Mouse (Mus musculus): ENCODE data around the gene Nrde2.

Nrde2 gene

DNA sequence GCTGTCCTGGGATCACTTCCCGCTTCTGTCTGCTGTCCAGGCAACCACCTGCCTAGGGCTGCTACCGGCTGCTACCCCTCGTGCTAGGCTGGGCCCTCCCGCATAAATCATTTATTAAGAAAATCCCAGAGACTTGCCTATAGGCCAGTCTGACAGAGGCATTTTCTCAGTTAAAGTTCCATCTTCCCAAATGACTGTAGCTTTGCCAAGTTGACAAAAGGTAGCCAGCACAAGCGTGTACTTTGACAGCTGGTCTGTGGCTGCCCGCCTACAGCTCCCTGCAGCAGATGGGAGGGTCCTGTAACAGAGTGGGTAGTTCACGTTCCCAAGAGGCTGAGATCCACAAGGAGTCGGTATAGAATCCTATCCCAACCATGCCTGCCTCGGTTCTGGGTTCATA lies 36.0 kb downstream of the Nrde2 start:
- peak; percentile 70 to 72 for DNase-seq

DNA sequence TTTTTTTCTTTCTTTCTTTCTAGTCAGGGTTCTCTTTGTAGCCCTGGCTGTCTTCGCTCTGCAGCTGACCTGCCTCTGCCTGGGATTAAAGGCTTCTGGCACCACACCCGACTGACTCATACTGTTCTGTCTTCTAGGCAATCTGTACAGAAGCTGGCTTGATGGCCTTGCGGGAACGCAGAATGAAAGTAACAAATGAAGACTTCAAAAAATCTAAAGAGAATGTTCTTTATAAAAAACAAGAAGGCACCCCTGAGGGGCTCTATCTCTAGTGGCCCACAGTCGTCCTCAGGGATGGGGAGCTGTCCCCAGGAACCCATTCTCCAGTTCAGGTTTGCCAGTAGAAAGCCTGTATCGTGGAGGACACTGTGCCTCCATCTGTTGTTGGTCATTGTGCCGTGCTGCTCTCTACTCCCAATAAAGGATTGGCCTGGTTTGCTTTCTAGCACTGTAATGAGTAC lies 36.5 kb downstream of the Nrde2 start:
- peak; percentile 70 to 71 for DNase-seq

DNA sequence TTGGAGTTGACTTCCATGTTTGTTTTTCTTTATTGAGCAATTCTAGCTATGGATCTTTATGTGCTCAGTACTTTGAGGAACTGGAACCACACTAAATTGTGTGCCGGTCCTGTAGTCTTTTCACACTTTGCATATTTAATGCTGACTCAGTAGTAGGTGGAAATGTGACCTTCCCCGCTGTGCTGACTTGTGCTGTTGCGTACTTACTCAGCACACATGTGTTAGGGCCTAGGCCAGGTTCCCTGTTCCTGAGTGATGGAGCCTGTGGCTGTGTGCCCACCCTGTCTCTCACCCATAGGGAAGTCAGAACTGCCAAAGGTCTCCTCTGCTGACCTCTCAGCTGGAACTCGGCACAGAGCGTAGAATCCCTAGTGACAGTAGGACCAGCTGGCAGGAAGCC lies 43.5 kb downstream of the Nrde2 start:
- DNase-seq = no peak

DNA sequence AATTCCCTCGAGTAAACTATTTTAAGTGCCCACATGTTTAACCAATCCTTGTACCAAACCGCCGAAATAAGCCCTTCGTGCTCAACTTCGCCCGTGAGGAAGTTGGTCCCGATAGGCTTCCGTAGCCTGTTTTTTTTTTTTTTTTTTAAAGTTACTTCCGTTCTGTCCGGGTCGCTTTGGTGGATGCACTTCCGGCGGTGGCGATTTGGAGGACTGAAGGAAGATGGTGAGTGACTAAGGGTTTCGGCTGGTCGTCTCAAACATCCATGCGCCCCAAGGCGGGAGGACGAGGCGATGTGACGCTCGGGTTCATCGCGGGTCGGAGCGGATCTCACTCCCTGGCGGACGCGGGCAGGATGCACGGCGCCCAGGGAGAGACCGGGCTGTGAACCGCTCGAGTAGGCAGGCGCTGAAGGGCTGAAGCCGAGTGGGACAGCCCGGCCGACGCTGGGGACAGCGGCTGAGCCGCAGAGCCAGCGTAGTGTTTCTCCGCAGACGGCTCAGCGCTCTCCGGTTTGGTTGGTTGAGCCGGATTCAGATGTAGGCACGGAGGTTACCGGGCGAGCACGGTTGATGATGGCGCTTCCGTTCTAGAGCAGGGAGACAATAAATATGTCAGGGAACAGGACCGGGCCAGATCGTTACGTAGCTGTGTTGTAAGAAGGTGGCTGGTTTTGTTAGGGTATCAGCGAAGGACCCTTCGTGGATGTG lies 49.3 kb downstream of the Nrde2 start, which contains the start of gene Psmc1:
Gene Psmc1 (plus strand): TSS at position 169 of the 711 bp plus-strand sequence.
- peak; percentile 87 to 91 for DNase-seq

DNA sequence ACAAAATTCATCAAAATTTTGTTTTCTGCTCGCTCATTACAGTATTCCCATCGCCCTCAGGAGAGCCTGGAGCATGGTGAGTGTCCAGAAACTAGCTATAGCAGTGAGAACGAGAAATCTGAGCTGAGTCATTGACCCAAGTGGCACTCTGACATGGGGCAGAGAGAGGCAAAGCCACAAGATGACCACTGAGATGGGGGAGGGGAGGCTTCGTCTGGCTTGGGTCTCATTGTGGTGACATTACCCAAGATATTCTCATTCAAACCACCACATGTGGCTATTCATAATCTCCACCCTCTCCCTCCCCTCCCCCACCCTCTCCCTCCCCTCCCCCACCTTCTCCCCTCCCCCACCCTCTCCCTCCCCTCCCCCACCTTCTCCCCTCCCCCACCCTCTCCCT lies 52.0 kb downstream of the Nrde2 start:
- DNase-seq = no peak

DNA sequence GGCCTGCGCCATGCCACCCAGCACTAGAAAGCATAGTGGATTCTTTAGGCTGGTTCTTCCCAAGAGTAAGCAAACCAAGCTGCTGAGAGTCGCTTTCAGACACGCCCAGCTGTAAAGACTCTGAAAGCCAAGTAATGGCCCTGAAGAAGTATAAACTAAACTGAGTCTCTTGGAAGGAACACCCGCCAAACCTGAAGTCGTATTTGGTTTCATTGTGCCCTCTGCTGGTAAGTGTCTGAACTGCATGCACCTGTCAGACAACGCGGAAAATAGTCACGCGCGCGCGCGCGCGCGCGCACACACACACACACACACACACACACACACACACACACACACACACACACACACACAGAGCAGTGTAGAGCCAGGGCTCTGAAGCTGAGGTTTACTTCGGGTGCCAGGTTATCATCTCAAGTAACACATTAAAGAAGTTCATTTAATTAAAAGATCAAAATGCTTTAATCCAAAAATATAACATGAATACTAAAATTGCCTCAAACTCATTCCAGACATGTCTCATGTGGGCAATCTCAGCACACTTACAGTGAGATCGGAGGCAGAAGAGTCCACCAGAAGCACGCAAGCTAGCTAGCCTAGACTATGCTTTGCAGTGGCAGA lies 53.1 kb downstream of the Nrde2 start:
- peak; percentile 91 to 95 for DNase-seq

DNA sequence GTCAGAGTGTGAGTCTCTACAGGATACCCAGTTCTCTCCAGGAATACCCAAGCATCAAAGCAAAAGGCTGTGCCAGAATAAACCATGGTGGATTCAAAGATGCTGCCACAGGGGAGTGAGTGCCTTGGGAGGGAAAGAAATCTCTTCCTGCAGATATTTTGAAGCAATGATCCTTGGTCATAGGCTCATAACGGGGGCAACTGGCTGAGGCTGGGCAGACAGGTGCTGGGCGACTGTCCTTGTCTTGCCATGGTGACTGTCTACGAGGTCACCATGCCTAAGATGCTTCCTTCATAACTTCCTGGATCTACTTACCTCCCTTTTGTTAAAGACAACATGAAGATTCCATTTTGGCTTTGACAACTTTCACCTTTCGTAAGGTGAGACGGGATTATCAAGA lies 54.9 kb downstream of the Nrde2 start:
- no peak for DNase-seq

DNA sequence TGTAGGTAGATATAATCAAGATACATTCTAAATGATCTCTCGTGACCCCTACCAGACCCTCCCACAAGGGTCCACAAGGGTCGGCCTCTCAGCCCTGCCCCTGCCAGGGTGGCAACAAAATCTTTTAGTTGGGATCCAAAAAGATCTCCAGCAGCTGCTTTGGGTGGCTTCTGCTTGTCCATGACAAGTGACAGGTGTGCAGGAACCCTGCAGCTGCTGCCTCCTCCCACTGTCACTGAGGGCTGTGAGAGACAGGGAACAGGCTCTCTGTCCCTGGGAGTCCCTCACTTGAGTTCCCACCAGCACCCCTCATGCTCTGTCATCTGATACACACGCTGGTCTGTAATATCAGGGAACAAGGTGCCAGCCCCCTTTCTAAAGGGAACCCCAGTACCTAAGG lies 57.8 kb downstream of the Nrde2 start:
- no peak for DNase-seq

DNA sequence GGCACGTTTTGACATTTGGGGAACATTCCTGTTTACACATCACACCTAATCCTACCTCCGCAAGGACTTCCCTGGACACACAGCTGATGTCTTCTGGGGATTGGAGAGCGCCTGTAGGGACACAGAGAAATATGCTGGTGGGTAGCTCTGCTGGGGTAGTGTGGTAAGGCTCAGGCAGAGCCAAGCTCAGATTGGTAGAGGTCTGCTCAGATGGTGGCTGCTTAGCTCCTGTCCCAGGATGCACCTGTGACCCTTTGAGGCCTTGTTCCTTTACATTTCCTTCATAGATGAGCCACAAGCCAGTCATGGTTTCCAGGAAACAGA lies 58.8 kb downstream of the Nrde2 start:
- DNase-seq = no peak

DNA sequence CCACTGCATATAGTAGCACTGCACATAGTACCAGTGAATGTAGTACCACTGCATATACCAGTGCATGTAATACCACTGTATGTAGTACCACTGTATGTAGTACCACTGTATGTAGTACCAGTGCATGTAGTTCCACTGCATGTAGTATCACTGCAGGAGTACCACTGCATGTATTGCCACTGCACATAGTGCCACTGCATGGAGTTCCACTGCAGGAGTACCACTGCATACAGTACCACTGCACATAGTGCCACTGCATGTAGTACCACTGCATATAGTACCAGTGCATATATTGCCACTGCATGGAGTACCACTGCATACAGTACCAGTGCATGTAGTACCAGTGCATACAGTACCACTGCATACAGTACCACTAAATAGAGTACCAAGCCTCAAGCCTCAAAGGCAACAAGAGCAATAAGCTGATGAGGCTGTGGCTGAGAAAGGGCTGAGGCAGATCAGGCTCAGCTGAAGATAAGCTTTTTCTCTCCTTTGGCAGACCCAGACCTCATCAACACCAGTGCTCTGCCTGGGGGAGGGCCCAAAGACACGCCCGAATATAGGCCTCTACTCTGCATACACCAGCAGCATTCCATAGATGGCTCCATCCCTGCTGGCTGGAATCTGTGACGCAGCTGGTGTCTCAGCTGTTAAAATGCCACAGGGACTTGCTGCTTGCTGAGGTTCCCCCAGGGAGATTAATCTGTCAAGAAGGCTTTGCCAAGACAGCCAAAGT lies 59.3 kb downstream of the Nrde2 start:
- peak; percentile 21 to 31 for DNase-seq

DNA sequence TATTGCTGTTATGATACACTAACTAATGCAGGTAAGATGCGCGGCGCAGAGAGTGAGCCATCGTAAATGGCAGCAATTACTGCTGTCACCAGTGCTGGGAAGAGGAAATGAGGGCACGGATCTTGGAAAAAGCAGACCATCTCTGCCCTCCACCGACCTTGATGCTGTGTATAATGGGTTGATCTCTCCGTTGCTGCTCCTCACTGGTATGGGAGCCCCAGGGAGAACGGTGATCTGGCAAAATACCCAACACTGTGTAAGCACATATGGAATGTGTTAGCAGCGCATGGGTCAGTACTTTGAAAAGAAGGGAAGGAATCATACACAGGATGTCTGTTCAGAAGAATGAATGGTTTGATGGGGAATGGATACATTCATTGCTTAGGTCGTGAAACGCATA lies 66.4 kb downstream of the Nrde2 start:
- no peak for DNase-seq

DNA sequence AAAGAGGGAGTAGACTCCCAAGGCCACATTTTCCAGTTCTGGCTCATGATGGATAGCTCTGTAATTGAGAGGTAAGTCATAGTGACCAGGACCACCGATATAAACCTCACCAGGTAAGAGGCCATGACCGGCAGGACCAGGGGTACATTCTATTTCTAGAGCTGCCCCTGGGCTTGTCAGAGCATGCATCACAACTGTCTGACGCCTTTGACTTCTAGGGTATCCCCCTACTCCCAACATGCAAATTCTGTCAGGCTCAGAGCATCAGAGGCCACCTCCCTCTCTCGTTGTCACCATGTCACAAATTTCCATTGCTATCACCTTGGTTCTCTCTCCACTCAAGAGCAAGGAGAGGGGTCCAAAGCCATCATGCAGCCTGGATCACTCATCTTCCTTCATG lies 68.7 kb downstream of the Nrde2 start:
- DNase-seq = no peak

DNA sequence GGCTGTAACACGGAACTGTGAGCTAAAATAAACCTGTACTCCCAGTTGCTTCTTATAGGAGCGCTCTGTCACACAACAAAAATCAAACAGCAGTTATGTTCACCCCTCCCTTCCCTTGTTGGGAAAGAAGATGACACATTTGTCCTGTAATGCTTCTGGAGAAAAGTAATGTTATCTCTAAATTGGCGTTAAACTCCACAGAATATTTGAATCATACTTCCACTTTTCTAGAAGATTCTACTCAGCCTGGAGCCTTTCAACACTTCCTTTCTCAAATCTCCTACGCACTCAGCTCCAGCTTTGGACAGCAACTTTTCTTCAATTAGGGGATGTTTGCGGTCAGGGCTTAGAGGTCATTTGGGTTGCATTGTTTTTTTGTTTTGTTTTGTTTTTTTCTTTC lies 70.2 kb downstream of the Nrde2 start:
- no peak for DNase-seq

DNA sequence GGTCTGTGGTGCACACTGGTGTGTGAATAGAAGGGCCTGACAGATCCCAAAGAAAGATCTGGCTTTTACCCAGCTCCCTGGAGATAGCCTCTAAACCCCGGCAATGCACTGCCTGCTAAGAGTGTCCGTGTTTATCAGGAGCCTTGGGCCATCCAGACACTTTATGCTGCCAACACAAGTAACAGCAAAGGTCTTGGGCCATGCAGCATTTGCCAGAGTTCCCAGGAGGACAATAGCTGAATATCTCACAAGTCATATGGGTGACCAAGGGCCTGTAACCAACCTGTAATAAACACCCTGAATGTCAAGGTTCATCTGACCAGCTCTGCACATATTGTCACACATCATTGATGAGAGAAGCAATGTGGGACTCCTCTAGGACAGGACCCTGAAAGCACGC lies 71.4 kb downstream of the Nrde2 start:
- peak; percentile 28 to 45 for DNase-seq

DNA sequence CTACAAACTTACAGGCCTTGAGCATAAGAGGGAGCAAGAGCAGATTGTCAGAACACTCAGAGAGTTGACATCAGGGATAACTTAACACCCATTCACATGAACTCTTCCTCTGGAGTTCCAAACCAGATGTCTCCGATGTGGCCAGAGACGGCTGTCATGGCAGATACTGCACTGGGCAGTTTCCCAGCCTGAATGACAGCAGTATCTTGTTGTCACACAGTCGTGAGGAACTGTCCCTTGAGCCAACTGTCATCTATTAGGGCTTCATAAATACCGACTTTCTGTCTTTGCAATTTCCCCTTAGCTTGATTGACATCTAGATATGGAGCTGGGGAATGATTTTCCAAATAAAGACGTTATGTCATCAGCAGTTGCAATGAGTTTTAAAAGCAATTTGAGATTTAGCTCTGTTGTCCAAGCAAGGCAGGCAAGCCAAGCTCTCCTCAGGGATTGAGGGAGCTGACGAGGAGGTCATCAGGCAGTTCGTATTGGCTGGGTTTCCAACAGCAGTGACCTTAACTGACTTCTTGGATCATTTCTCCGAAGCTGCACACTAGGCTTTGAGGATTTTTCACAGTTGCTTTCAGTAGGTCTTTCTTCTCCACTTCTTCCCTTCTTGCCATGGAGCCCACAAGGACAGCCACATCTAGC lies 79.7 kb downstream of the Nrde2 start:
- no peak for DNase-seq

DNA sequence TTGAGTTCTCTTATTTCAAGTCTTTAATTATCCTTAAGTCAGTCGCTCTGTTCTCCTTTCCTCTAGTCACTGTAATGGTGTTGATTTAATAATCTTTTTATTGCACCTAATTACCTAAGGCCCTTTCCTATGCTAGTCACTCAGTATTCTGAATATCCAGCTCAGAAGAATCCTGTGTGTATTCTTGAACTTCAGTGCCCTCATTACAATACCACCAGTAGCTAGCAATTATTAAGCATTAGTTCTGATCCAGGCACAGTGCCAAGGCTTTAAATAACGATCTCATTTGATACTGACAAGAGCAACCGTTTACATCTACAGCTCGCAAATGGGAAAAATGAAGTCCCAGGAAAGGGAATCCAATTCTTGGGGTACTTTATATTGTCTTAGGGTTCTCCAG lies 83.7 kb downstream of the Nrde2 start:
- DNase-seq = no peak

Measured in cerebellum, postnatal 10 days (tissue).